Mouse (Mus musculus) cerebellum, adult 9-10 months (tissue): ENCODE data around the gene Cyp2e1.
A peak's percentile ranks its signal among the peaks of the same experiment; 100 is the strongest.

ENCODE experiments used
- DNase-seq: peaks from one replicate; pipeline ENCODE4 v3.0.0; 2022

Cyp2e1 gene

GRCm38 (mm10) chr7:140811714-140812113 is 48.2 kb downstream of the Cyp2e1 start:
- no peak for DNase-seq

- DNase-seq, result no peak
Observed at GRCm38 (mm10) chr7:140812850-140813249, 49.3 kb downstream of the Cyp2e1 start.

GRCm38 (mm10) chr7:140820173-140820572 is 56.6 kb downstream of the Cyp2e1 start:
- DNase-seq, result no peak

GRCm38 (mm10) chr7:140821305-140821652 is 57.7 kb downstream of the Cyp2e1 start:
- DNase-seq, result peak; percentile 65

- DNase-seq, result peak; percentile 90
Observed at GRCm38 (mm10) chr7:140821653-140822329, 58.3 kb downstream of the Cyp2e1 start, which contains the start of gene Zfp941. Gene Zfp941, minus strand, starts transcription at chr7:140822178.

GRCm38 (mm10) chr7:140822731-140823130 is 59.2 kb downstream of the Cyp2e1 start:
- DNase-seq, result no peak
